Comparison of ENCODE assay signal across 17 mouse cellular contexts in the genomic region with DNA sequence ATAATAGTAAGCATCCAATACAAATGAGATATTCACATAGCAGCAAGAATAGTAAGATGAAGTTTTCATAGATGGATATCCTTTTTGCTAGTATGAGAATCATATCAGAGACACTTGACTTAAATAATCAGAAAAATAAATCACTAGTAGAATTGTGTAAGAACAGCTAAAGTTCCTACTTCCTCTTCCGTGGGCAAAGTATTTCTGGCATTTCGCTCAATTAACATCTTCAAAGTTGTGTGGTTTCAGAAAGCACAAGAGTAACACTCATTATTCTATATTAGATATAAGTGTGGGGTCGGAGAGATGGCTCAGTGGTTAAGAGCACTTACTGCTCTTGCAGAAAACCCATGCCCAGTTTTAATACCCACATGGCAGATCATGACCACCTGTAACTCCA.
"Had no signal": no experiment of that assay in that cellular context is flagged by ENCODE, and none has a peak within 500 bp of the region (broad histone marks: within the 10 kb centered on the region; RNA-seq: fewer than 3 reads in every experiment).

No protein-coding gene starts in this region.

- DNase-seq: gastrocnemius, adult 2 months; gastrocnemius, postnatal 10 days; gastrocnemius, postnatal 25 days; heart, adult 2 months; heart, postnatal 14 days; heart, postnatal 36 days; kidney, adult 11 months; kidney, adult 2 months; kidney, adult 9 months; kidney, postnatal 14 days; kidney, postnatal 36 days; layer of hippocampus, adult 9-11 months; layer of hippocampus, postnatal 36 days; liver; liver, embryonic 13.5 days had no signal

- ATAC-seq: hindbrain, postnatal 0 days; intestine, embryonic 16.5 days had no signal
